Mouse (Mus musculus) kidney, postnatal 0 days (tissue): ENCODE results near the gene Itga9. TPM values are rescaled to one million over a fixed set of nuclear protein-coding genes. Genes with fewer than 3 reads are reported as not detected.

Experiments
- ATAC-seq: fragments of 200-750 bp; cut with Nextera tagmentation; replicated peaks from 2 replicates; pipeline ENCODE4 v1.8.0; 2017; ENCODE audit warnings: low read depth, moderate number of reproducible peaks, moderate TSS enrichment, moderate library complexity; ENCODE audit not compliant: low FRiP score
- DNase-seq: peaks from one replicate; pipeline ENCODE4 v3.0.0-alpha.2; 2016; ENCODE audit warnings: low spot score
- H3K27ac ChIP-seq: fragments of 300-500 bp; sonication (generic); 2 replicates; pipeline ENCODE4 v1.5.1; 2014; ENCODE audit warnings: mild to moderate bottlenecking
- H3K27me3 ChIP-seq: fragments of 300-500 bp; sonication (generic); 2 replicates; pipeline ENCODE4 v1.6.1; 2014; ENCODE audit warnings: low read length, mixed read lengths; ENCODE audit not compliant: insufficient read depth
- H3K36me3 ChIP-seq: fragments of 300-500 bp; sonication (generic); 2 replicates; pipeline ENCODE4 v1.6.1; 2014; ENCODE audit warnings: low read length, mixed read lengths; ENCODE audit not compliant: insufficient read depth
- H3K4me1 ChIP-seq: fragments of 300-500 bp; sonication (generic); replicated peaks from 2 replicates; pipeline ENCODE4 v1.6.1; 2014; ENCODE audit warnings: antibody characterized with exemption, low read length, mixed read lengths; ENCODE audit not compliant: insufficient read depth
- H3K4me2 ChIP-seq: fragments of 300-500 bp; sonication (generic); 2 replicates; pipeline ENCODE4 v1.6.1; 2014; ENCODE audit warnings: mild to moderate bottlenecking, low read length, moderate library complexity, mixed read lengths
- H3K4me3 ChIP-seq: fragments of 300-500 bp; sonication (generic); replicated peaks from 2 replicates; pipeline ENCODE4 v1.5.1; 2014; ENCODE audit warnings: low read depth, low read length
- H3K9ac ChIP-seq: fragments of 300-500 bp; sonication (generic); 2 replicates; pipeline ENCODE4 v1.6.1; 2014; ENCODE audit warnings: low read depth, low read length
- H3K9me3 ChIP-seq: fragments of 300-500 bp; sonication (generic); replicated peaks from 2 replicates; pipeline ENCODE4 v1.6.1; 2016; ENCODE audit warnings: low read length, inconsistent platforms, mixed read lengths
- CTCF ChIP-seq: IDR thresholded peaks from 2 replicates; pipeline ENCODE4 v1.5.1; 2016; ENCODE audit warnings: antibody characterized with exemption, low read depth, mild to moderate bottlenecking, moderate library complexity
- WGBS: fragments of 180-500 bp; shearing (Covaris S2); extraction: QIAGEN DNeasy Blood & Tissue Kit; methylation state at CpG from one replicate; pipeline ENCODE4 v1.1.7; 2014; 5-methylcytosine and 5-hydroxymethylcytosine counted together
- polyA plus RNA-seq: library from polyadenylated mRNA; unstranded; fragments of >200 nt; fragmentation: Nextera tagmentation; extraction: Ambion mirVana; gene quantifications from 2 replicates; pipeline ENCODE4 v1.2.1, GENCODE M21; 2015

Itga9 gene
- polyA plus RNA-seq, 1 experiment from 2014 or later, result 23.2 TPM

DNA sequence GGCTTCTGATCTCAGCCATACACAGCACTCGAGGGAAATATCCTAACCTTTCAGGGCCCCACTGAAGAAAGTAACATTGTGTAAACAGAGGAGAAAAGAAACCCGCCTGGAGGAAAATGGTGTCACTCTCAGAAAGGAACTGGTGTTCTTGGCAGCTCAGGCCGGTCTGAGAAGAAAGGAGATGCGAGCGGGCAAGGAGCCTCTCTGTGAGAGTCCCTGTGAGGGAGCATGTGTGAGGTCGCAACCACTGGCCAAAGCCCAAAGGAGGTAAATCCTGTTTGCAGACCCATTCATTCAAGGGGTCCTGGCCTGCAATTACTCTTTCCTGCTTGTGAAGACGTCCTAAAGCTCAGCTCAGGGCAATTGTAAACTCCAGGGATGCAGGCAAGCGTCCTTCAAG is 308.1 kb downstream of the Itga9 start:
- Histone ChIP-seq H3K27ac (no peak overlapping the region), H3K36me3 (no peaks in the 10 kb centered on the region), H3K27me3 (no peaks in the 10 kb centered on the region), H3K4me3 (no peak overlapping the region), H3K9ac (no peak overlapping the region), H3K4me2 (no peak overlapping the region), H3K9me3 (no peaks in the 10 kb centered on the region), H3K4me1 (no peaks in the 10 kb centered on the region)
- DNase-seq (no peak), ATAC-seq (no peak)
- 36% methylated on average over 8 of the region's 8 CpGs for WGBS
- no peak for TF ChIP-seq CTCF

DNA sequence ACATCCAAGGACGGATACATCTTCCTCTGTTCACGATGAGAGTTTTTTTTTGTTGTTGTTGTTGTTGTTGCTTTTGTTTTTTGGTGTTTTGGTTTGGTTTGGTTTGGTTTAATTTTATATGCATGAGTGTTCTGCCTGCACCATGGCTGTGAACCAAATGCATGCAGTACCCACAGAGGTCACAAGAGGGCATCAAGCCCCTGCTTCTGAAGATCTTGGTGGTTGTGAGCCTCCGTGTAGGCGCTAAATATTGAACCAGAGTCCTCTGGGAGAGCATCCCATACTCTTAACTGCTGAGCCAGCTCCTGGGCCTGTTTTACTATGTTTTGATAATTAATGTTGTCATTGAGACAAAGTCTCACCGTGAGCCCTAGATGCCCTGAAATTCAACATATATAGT is 308.8 kb downstream of the Itga9 start:
- no peak for DNase-seq
- Histone ChIP-seq H3K9me3 (no peaks in the 10 kb centered on the region), H3K36me3 (no peaks in the 10 kb centered on the region), H3K27ac (no peak overlapping the region), H3K4me1 (0 out of 2 replicates have a peak, but pooled peaks cover 5% of the 10 kb centered on the region), H3K4me2 (no peak overlapping the region), H3K27me3 (no peaks in the 10 kb centered on the region), H3K9ac (no peak overlapping the region), H3K4me3 (no peak overlapping the region)
- WGBS, result 66% methylated on average over 5 of the region's 5 CpGs
- TF ChIP-seq CTCF, result peak; percentile 72
- no peak for ATAC-seq

DNA sequence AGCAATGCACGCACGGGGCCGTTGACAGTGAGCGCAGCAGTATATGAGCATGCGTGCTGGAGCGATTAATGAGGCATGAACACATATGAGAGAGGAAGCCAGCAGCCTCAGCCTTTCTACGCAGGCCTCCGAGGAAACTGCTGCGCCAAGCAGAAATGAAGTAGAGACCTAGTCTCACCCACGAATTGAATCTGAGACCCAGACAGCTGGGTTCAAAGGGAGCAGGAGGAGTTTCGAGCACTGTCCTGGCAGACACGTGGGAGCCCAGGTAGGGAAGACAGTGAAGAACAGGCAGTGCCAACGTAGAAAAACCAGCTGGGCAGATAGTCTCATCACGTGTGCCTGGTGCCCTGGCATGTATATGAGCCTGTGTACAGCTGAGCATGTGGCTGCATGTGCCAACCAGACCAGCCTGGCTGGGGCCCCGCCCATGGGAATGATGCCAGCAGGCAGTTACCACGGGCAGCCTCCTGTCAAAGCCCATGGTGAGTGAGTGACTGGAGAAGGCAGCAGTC is 313.2 kb downstream of the Itga9 start:
- no peak for TF ChIP-seq CTCF

DNA sequence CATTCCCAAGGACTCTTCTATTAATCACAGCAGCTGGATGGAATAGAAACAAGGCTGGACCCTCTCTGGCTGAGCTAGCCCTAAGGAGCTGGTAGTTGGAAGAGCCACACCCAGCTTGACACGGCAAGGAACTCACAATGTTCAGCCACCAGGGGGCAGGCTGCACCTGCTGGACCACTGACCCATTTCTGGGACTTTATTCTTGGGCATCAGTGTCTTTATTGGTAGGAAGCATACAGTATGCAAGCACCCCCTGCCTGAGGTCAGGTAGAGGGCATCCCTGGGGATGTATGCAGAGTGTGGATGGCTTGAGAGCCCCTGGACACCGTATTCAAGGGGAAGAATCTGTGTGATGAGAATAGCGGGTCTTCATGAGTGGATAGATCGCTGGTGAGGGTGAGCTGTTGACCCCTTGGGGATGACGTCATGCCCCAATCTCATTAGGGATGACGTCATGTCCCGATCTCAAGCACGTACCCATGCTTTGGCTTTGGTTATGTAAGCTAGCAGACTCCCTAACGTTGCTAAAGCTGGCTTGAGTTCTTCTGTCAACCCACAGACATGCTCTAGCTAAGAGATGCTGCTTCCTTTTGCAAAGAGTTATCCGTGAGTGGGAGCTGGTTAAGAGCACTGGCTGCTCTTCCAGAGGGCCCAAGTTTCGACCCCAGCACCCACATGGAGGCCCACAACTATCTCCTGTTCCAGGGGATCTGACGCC is 314.5 kb downstream of the Itga9 start:
- Histone ChIP-seq H3K27me3 (no peaks in the 10 kb centered on the region), H3K4me1 (peaks cover 10% of the 10 kb centered on the region; the same call in 1 of the 2 replicates), H3K4me2 (no peak overlapping the region), H3K36me3 (no peaks in the 10 kb centered on the region), H3K9me3 (no peaks in the 10 kb centered on the region), H3K4me3 (no peak overlapping the region), H3K27ac (no peak overlapping the region), H3K9ac (no peak overlapping the region)
- TF ChIP-seq CTCF, result peak; percentile 99
- 43% methylated on average over 12 of the region's 12 CpGs for WGBS
- peak; percentile 23; the same call in 1 of the 2 replicates for ATAC-seq
- DNase-seq, result peak; percentile 91

More for the DNA sequence above, 313.2 kb downstream of the Itga9 start:
- no peak overlapping the region for H3K4me3 ChIP-seq
- H3K9ac ChIP-seq, result no peak overlapping the region
- no peaks in the 10 kb centered on the region for H3K9me3 ChIP-seq
- ATAC-seq (peak; percentile 62), DNase-seq (peak; percentile 56)
- no peak overlapping the region for H3K4me2 ChIP-seq
- peaks cover 10% of the 10 kb centered on the region; the same call in 1 of the 2 replicates for H3K4me1 ChIP-seq
- H3K27ac ChIP-seq, result no peak overlapping the region; the same call in 1 of the 2 replicates
- H3K27me3 ChIP-seq, result no peaks in the 10 kb centered on the region
- H3K36me3 ChIP-seq, result no peaks in the 10 kb centered on the region
- WGBS, result 41% methylated on average over 16 of the region's 16 CpGs

DNA sequence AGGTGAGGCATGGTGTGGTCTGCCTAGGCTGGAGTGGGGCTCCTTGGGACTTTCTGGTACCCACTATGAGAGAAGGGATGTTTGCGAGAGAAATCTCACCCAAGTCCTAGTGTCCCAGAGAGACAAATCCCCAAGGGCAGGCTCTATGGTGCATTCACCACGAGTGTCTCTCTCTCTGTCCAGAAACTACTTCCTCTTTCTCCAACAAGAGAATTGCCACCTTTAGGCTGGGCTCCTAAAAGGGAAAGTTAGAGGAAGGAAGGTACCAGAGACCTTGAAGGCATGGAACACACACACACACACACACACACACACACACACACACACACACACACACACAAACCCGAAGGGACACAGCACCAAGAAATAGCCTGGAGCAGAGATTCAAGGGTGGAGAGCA is 315.4 kb downstream of the Itga9 start:
- Histone ChIP-seq H3K4me2 (no peak overlapping the region), H3K27ac (no peak overlapping the region), H3K4me1 (peaks cover 10% of the 10 kb centered on the region; the same call in 1 of the 2 replicates), H3K4me3 (no peak overlapping the region), H3K9me3 (no peaks in the 10 kb centered on the region), H3K36me3 (no peaks in the 10 kb centered on the region), H3K27me3 (no peaks in the 10 kb centered on the region), H3K9ac (no peak overlapping the region)
- WGBS, result 76% methylated on average over 3 of the region's 3 CpGs
- TF ChIP-seq CTCF, result no peak
- ATAC-seq (no peak), DNase-seq (no peak)

DNA sequence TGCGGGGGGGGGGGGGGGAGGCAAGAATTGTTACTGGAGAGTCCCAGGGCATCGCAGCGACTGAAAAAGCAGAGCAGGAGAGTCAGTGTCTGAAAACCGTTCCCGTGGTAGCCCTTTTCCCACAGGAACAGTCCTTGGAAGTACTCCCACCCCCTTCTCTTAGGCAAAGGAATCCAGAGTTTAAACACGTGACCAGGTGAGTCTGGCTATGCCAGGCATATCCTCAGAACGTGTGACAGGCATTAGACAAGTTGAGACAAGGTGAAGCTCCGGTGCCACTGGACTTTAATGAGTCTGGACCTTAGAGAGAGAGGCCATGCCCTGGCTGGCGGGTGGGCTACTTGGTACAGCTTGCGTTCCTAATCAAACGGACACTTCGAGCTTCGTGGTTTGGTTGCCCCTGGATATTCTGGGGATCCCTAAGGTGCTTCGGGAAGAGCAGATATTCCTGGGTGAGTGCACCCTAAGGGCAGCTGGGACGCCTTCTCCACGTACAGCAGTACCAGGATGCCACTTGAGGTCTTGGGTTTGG is 318.1 kb downstream of the Itga9 start:
- no peak for TF ChIP-seq CTCF
- Histone ChIP-seq H3K9ac (peak overlapping the region; percentile 44; the same call in 1 of the 2 replicates), H3K4me1 (peaks cover 26% of the 10 kb centered on the region), H3K27me3 (no peaks in the 10 kb centered on the region), H3K4me3 (peak overlapping the region; percentile 88), H3K4me2 (peak overlapping the region; percentile 92), H3K36me3 (no peaks in the 10 kb centered on the region), H3K9me3 (no peaks in the 10 kb centered on the region), H3K27ac (no peak overlapping the region)
- 15% methylated on average over 16 of the region's 16 CpGs for WGBS
- ATAC-seq, result 0 out of 2 replicates have a peak, but pooled peaks have one; percentile 0
- DNase-seq, result no peak
